Mouse (Mus musculus) left cerebral cortex, adult 2 months (tissue): ENCODE data around the gene Dnlz. TPM values are rescaled to one million over a fixed set of nuclear protein-coding genes. Genes with fewer than 3 reads are reported as not detected.

Source experiments
- DNase-seq, 2 experiments: peaks; one replicate each; pipeline ENCODE4 v3.0.0; 2021 to 2022; ENCODE audit warnings: low spot score in 2 of 2, mixed read lengths in 1 of 2; ENCODE audit errors: extremely low spot score in 1 of 2
- H3K27ac ChIP-seq: fragments of 200-600 bp; 2 replicates; pipeline ENCODE4 v1.8.1; 2022
- H3K4me3 ChIP-seq: fragments of 200-600 bp; 2 replicates; pipeline ENCODE4 v1.8.1; 2022
- CTCF ChIP-seq: fragments of 200-600 bp; IDR thresholded peaks from 2 replicates; pipeline ENCODE4 v1.8.1; 2022; ENCODE audit warnings: antibody characterized with exemption, mild to moderate bottlenecking, moderate library complexity
- intact Hi-C: fragments of 180-260 bp; cut with DNase I; formaldehyde crosslinking; loops from one replicate; pipeline ENCODE4 v1.15.1; 2025
- total RNA-seq, 2 experiments: library from RNA; stranded (reverse); gene quantifications; 2 replicates each; pipeline ENCODE4 v1.2.3; 2021

The Dnlz gene
- total RNA-seq, 2 experiments from 2014 or later = 26.7 to 28.9 TPM

DNA sequence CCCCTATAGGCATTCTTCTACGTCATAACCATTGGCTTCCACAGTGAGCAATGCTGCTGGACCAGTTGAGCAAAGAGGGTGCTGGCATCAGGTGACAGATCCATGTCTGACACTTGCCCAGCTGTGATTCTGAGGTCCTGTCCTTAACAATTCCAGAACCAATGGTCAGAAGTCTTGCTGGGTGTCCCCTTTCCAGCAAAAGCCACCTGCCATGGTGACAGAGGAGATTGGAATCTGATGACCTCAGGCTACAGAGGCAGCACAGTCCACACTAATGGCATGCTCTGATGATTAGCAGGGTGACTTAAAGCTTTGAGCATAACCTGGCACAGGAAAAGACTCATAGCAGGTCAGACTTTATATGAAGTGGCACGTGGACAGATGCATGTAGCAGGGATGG lies 46.4 kb downstream of the Dnlz start:
- intact Hi-C loops = no loop called here
- no peak for TF ChIP-seq CTCF
- H3K4me3 ChIP-seq = no peak overlapping the region

DNA sequence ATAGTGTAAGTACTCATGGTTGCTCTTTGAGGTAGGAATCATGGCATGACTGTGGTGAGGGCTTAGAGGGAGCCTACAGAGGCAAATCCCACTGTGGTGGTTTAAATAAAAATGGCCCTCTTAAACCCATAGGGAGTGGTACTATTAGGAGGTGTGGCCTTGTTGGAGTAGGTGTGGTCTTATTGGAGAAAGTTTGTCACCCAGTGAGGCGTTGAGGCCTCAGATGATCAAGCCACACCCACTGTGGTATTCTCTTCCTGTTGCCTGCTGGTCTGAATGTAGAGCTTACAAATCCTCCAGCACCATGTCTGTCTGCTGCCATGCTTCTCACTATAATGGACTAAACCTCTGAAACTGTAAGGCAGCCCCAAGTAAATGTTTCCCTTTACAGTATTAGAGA lies 47.2 kb downstream of the Dnlz start:
- H3K4me3 ChIP-seq = no peak overlapping the region
- DNase-seq = no peak
- TF ChIP-seq CTCF = no peak
- intact Hi-C loops = loop anchor here (5.0 kb wide), 1 partner anchor 263 kb away; no protein-coding TSS in a partner anchor
- no peak overlapping the region for H3K27ac ChIP-seq

More for the DNA sequence above, 46.4 kb downstream of the Dnlz start:
- no peak overlapping the region for H3K27ac ChIP-seq
- no peak for DNase-seq

DNA sequence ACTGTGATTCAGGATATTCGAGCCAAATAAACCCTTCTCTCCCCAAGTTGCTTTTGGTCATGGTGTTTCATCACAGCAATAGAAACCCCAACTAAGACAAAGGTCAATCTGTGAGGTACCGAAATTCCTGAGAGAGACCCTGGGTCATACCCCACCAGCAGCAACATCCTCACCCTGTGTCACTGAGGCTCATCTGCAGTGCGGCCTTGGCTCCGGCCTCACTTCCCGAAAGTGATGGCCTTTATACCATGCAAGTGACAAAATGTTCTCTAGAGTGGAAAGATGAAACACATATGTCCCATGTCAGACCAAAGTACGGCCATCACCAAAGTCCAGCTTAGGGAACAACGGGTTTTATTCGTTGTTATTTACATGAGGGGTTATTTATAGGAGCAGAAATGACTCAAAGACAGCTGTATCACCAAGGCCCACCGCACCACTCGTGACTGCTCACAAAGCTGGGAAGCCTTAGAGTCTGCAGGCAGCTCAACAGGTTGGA lies 49.9 kb downstream of the Dnlz start:
- Histone ChIP-seq H3K27ac (no peak overlapping the region), H3K4me3 (no peak overlapping the region)
- intact Hi-C loops = loop anchor here (5.0 kb wide), 1 partner anchor 265 kb away; no protein-coding TSS in a partner anchor
- no peak for TF ChIP-seq CTCF
- no peak for DNase-seq

DNA sequence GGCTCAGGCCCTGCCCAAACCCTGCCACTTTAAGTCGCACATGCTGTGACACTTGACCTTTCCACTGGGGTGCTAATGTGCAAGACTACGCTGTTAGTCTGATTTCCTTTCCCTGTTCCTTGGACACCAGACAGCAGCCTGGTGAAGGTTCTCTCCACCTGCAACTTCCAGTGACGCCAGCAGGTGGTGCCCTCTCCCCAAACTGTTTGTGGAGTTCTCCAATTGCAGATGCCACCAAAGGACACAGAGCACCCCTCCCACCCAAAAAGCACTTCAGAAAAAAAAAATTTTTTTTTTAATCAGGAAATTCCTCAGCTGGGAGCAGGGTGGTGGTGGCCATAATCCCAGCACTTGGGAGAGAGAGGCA lies 51.1 kb downstream of the Dnlz start:
- TF ChIP-seq CTCF = peak; percentile 91
- Histone ChIP-seq H3K4me3 (no peak overlapping the region), H3K27ac (peak overlapping the region; percentile 34)
- intact Hi-C loops = loop anchor here (1.0 to 5.0 kb wide), 3 partner anchors 52 to 267 kb away; partner anchors contain the start of genes Dnlz and Snapc4
- peak; percentile 85 to 88 for DNase-seq

DNA sequence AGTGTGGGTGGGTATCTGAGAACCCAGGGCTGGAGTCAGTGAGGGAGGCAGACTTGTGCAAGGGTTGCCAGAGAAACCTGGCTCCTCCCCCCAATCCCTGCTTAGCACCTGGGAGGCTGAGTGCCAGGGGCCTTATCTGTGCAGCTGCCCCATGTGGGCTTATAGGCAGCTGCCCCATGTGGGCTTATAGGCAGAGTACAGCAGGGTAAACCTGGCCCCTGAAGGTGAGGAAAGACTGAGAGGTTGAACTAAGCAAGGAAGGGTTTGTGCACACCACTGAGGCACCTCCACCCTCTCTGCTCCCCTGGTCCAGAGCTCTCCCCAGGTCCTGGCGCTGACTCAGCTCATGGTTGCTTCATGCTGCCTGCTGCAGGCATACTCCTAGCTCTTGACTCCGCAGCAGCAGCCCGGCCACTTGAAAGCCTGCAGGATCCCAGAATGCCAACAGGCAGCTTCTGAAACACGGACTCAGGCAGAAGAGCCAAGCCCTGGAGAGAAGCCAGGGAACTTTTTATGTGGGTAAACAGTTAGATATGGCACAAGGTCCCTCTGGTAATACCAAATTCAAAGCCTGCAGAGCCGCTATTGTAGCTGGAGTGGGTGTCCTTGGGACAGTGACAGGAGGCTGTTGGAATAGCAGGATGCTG lies 51.6 kb downstream of the Dnlz start:
- no peak for TF ChIP-seq CTCF
- no peak for DNase-seq
- Histone ChIP-seq H3K4me3 (no peak overlapping the region), H3K27ac (peak overlapping the region; percentile 36)
- intact Hi-C loops = loop anchor here (1.0 to 5.0 kb wide), 3 partner anchors 52 to 267 kb away; partner anchors contain the start of genes Dnlz and Snapc4

DNA sequence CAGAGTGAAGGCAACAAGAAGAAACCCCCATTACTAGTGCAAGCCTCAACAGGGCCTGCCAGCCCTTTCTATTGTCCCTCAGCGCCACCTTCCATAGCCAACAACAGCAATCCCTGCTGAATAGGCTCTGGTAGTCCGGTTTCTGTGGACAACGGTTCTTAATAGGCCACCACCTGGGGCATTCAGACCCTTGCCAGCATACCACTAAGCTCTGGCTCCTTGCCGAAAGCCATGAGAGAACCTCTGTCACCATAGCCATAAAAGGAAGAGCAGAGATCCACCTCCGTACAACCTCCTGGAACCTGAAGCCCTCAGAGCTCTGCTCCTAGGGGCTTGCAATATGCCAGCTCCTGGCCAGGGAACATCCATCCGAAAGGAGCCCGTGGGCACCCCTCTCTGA lies 52.6 kb downstream of the Dnlz start:
- Histone ChIP-seq H3K4me3 (no peak overlapping the region), H3K27ac (peak overlapping the region; percentile 36)
- intact Hi-C loops = no loop called here
- TF ChIP-seq CTCF = no peak
- no peak for DNase-seq

DNA sequence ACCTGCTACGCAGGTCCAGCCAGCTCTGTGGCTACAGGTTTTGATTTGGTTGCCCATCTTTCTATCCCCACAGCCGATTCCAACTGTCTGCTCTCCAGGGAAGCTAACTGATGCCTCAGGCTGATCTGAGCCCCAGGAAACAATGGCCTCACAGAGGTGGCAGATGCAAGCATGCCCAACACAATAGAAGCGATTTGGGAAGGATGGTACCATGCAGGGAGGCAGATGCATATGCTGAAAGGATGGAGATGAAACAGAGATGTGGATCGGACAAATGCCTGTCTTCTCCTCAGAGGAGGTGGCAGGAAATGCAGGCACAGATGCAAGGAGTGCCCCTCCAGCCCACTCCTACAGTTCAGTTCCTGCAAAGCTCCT lies 53.1 kb downstream of the Dnlz start:
- TF ChIP-seq CTCF = no peak
- intact Hi-C loops = no loop called here
- Histone ChIP-seq H3K27ac (peak overlapping the region; percentile 36), H3K4me3 (no peak overlapping the region)
- no peak for DNase-seq

DNA sequence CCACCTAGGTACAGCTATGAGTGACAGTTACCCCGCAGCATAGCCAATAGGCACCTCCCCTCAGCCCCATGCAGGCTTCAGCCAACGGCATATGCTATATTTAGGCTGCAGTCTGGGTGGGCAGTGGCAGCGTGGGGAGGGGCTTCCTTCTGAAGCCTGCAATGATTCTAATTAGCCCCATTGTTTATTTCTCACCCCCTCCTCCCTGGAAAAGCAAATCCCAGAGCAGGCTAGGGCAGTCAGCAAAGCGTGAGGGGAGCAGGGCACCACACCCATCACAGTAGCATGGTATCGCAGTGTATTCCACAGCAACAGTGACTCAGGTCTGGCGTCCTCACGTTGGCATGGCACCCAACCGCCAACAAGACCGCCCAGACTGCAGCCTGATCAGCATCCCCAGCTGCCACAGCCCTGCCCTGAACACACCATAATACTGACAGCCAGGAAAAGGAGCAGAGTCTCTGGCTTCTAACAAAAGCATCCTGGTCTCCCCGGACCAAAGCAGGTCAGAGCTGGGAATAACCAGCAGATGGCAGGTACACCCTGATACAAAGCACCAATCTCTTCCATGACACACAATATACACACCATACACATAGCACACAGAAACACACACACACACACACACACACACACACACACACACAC lies 53.6 kb downstream of the Dnlz start:
- H3K4me3 ChIP-seq = no peak overlapping the region
- peak overlapping the region; percentile 36 for H3K27ac ChIP-seq
- intact Hi-C loops = no loop called here
- TF ChIP-seq CTCF = no peak; the same call in 1 of the 2 replicates
- DNase-seq = peak; percentile 73 to 75

Other genes with a start within 250 kb of the Dnlz start
- 10 to 100 TPM; 64.5 to 75.9 TPM for gene Nacc2, start 228.9 kb downstream of the Dnlz start, total RNA-seq
- gene Lhx3, start 143.8 kb downstream of the Dnlz start, total RNA-seq = under 1 TPM; 0.27 to 0.35 TPM
- 10 to 100 TPM; 20.4 to 23.5 TPM for gene Qsox2, start 114.6 kb downstream of the Dnlz start, total RNA-seq
- gene Ccdc187, start 57.6 kb downstream of the Dnlz start, total RNA-seq = 1 to 10 TPM in 1 of 2 experiments, under 1 TPM in 1; 0.79 to 2.4 TPM
- gene Gpsm1, start 36.6 kb downstream of the Dnlz start, total RNA-seq = 10 to 100 TPM; 51.5 to 55.9 TPM
- gene Card9, start 8.8 kb upstream of the Dnlz start, total RNA-seq = 1 to 10 TPM; 3.0 to 3.7 TPM
- gene Snapc4, start 28.5 kb upstream of the Dnlz start, total RNA-seq = 10 to 100 TPM; 74.2 to 78.2 TPM
- 100 to 1,000 TPM; 152 to 164 TPM for gene Entr1, start 37.2 kb upstream of the Dnlz start, total RNA-seq
- gene Pmpca, start 37.2 kb upstream of the Dnlz start, total RNA-seq = 10 to 100 TPM; 93.6 to 94.4 TPM
- 10 to 100 TPM; 28.1 to 28.2 TPM for gene Inpp5e, start 57.1 kb upstream of the Dnlz start, total RNA-seq
- gene Sec16a, start 93.1 kb upstream of the Dnlz start, total RNA-seq = 10 to 100 TPM; 50.6 to 50.9 TPM
- 10 to 100 TPM; 23.8 to 23.9 TPM for gene Notch1, start 164.6 kb upstream of the Dnlz start, total RNA-seq
- 10 to 100 TPM; 62.4 to 67.4 TPM for gene Egfl7, start 227.9 kb upstream of the Dnlz start, total RNA-seq
- not detected for gene Gm20532, start 234.5 kb upstream of the Dnlz start, total RNA-seq